Comparison of ENCODE assay signal across 15 mouse cellular contexts in genomic region chr14:76599706-76600105, GRCm38 (mm10). TPM values are rescaled to one million over a fixed set of nuclear protein-coding genes. Genes with fewer than 3 reads are reported as not detected.
DNase-seq lines count a peak whose midpoint lies in the region; ATAC-seq and TF ChIP-seq lines count a peak whose summit lies in the region.
"Had no signal": no experiment of that assay in that cellular context is flagged by ENCODE, and none has a peak within 500 bp of the region (broad histone marks: within the 10 kb centered on the region; RNA-seq: fewer than 3 reads in every experiment).

No protein-coding gene starts in this region.

- H3K4me1 ChIP-seq in heart, embryonic 10.5 days = peaks cover 45% of the 10 kb centered on the region
- peaks cover 18% of the 10 kb centered on the region for H3K4me1 ChIP-seq in lung, embryonic 14.5 days (ENCODE audit: insufficient read depth)
- peaks cover 6% of the 10 kb centered on the region for H3K4me1 ChIP-seq in lung, adult 2 months (ENCODE audit: control insufficient read depth, insufficient read depth, low read length)
- peaks cover 43% of the 10 kb centered on the region for H3K4me1 ChIP-seq in stomach, embryonic 16.5 days (ENCODE audit: control insufficient read depth, insufficient read depth, low read length)

- no peak for TF ChIP-seq POLR2A in lung, adult 2 months (IDR thresholded peaks at IDR 0.05; ENCODE audit: borderline replicate concordance, extremely low read depth, low read depth, low read length)

- no peaks in the 10 kb centered on the region for H3K36me3 ChIP-seq in heart, embryonic 10.5 days
- H3K36me3 ChIP-seq in lung, embryonic 14.5 days (ENCODE audit: insufficient read depth) = no peaks in the 10 kb centered on the region
- no peaks in the 10 kb centered on the region for H3K36me3 ChIP-seq in stomach, embryonic 16.5 days (ENCODE audit: control insufficient read depth, insufficient read depth, low read length)
- H3K36me3 ChIP-seq: midbrain, embryonic 13.5 days; neural tube, embryonic 12.5 days had no signal

- H3K9ac ChIP-seq in lung, embryonic 14.5 days = no peak overlapping the region
- H3K9ac ChIP-seq in stomach, embryonic 16.5 days (ENCODE audit: low read length) = no peak overlapping the region
- H3K9ac ChIP-seq: midbrain, embryonic 13.5 days; neural tube, embryonic 12.5 days had no signal

- no peaks in the 10 kb centered on the region for H3K27me3 ChIP-seq in heart, embryonic 10.5 days (ENCODE audit: insufficient read depth, poor library complexity, severe bottlenecking)
- no peaks in the 10 kb centered on the region for H3K27me3 ChIP-seq in lung, embryonic 14.5 days (ENCODE audit: insufficient read depth, low read length)
- H3K27me3 ChIP-seq in stomach, embryonic 16.5 days (ENCODE audit: control insufficient read depth, insufficient read depth, low read length) = no peaks in the 10 kb centered on the region
- H3K27me3 ChIP-seq: neural tube, embryonic 12.5 days had no signal

- peak overlapping the region; percentile 92; the same call in 1 of the 2 replicates for H3K27ac ChIP-seq in heart, embryonic 10.5 days
- no peak overlapping the region for H3K27ac ChIP-seq in lung, embryonic 14.5 days (ENCODE audit: low read depth)
- H3K27ac ChIP-seq in stomach, embryonic 16.5 days (ENCODE audit: low read length) = peak overlapping the region; percentile 65
- H3K27ac ChIP-seq: midbrain, embryonic 13.5 days; neural tube, embryonic 12.5 days had no signal

- H3K4me3 ChIP-seq in heart, embryonic 10.5 days = peak overlapping the region; percentile 51; the same call in 1 of the 2 replicates
- no peak overlapping the region for H3K4me3 ChIP-seq in lung, embryonic 14.5 days (ENCODE audit: low read depth, low read length)
- H3K4me3 ChIP-seq in lung, adult 2 months (replicated peaks; ENCODE audit: extremely low read depth, low read depth, low read length) = no peak overlapping the region
- no peak overlapping the region for H3K4me3 ChIP-seq in stomach, embryonic 16.5 days (replicated peaks; ENCODE audit: low read length)
- H3K4me3 ChIP-seq: neural tube, embryonic 12.5 days had no signal

- intact Hi-C loops in heart, postnatal 25 days (cut with DNase I) = loop anchor here (5.0 kb wide), 1 partner anchor 42 kb away; the partner anchor contains the start of gene Serp2

- 35% methylated on average over 4 of the region's 4 CpGs for WGBS in heart, embryonic 10.5 days
- 31% methylated on average over 4 of the region's 4 CpGs for WGBS in lung, embryonic 14.5 days
- WGBS in lung, adult 2 months = 54% methylated on average over 4 of the region's 4 CpGs
- WGBS in stomach, embryonic 16.5 days = 41% methylated on average over 4 of the region's 4 CpGs

- H3K9me3 ChIP-seq in heart, embryonic 10.5 days = no peaks in the 10 kb centered on the region
- no peaks in the 10 kb centered on the region for H3K9me3 ChIP-seq in lung, embryonic 14.5 days (ENCODE audit: low read depth, low read length)
- H3K9me3 ChIP-seq in stomach, embryonic 16.5 days (replicated peaks; ENCODE audit: control insufficient read depth, low read length) = no peaks in the 10 kb centered on the region
- H3K9me3 ChIP-seq: midbrain, embryonic 13.5 days; neural tube, embryonic 12.5 days had no signal

- peak; percentile 51 for DNase-seq in cerebellum, adult 9-10 months
- no peak for DNase-seq in cerebellum, adult 8-10 months
- DNase-seq in heart, embryonic 10.5 days (ENCODE audit: low spot score) = no peak
- no peak for DNase-seq in heart, postnatal 25 days (ENCODE audit: low spot score)
- DNase-seq in lung, embryonic 14.5 days = no peak
- DNase-seq in lung, adult 2 months = no peak
- no peak for DNase-seq in embryo, embryonic 11 days
- DNase-seq: adrenal gland, adult 8-10 months; layer of hippocampus, adult 9-11 months; left cerebral cortex, postnatal 4 days; lung, postnatal 10 days; spleen, adult 18-20 months had no signal

- H3K4me2 ChIP-seq in lung, embryonic 14.5 days = peak overlapping the region; percentile 61; the same call in 1 of the 2 replicates
- H3K4me2 ChIP-seq in stomach, embryonic 16.5 days (ENCODE audit: low read depth, low read length) = no peak overlapping the region

- ATAC-seq in lung, embryonic 14.5 days (ENCODE audit: insufficient read depth) = no peak
- no peak for ATAC-seq in stomach, embryonic 16.5 days (ENCODE audit: insufficient read depth, low FRiP score)

- no peak for TF ChIP-seq CTCF in lung, embryonic 14.5 days (IDR thresholded peaks at IDR 0.05; ENCODE audit: low read depth)
- no peak for TF ChIP-seq CTCF in lung, adult 2 months (IDR thresholded peaks at IDR 0.05; ENCODE audit: insufficient read depth, low read length)

RNA-seq across cellular contexts. Expression of gene Serp2, which starts 43.0 kb away (rescaled TPM):
- 25.3 and 27.0 TPM in 2 replicates for polyA plus RNA-seq in heart, embryonic 10.5 days (2016; fragmentation: Nextera tagmentation; extraction: Ambion mirVana)
- total RNA-seq in heart, postnatal 25 days (2021) = 1 to 10 TPM in 1 of 2 experiments, under 1 TPM in 1; 0.47 to 1.0 TPM
- 5.8 and 7.7 TPM in 2 replicates for polyA plus RNA-seq in lung, embryonic 14.5 days (2014; fragmentation: Nextera tagmentation; extraction: Ambion mirVana)
- 2.9 and 3.1 TPM in 2 replicates for polyA plus RNA-seq in lung, adult 2 months (2012; rRNA removed)
- polyA plus RNA-seq in stomach, embryonic 16.5 days (2015; fragmentation: Nextera tagmentation; extraction: Ambion mirVana) = 7.8 and 8.8 TPM in 2 replicates
